Mouse (Mus musculus): Measurements from ENCODE around the gene Ufsp1. TPM values are rescaled to one million over a fixed set of nuclear protein-coding genes. Genes with fewer than 3 reads are reported as not detected.

Gene Ufsp1
- polyA plus RNA-seq, 1 experiment, result 9.0 TPM

DNA sequence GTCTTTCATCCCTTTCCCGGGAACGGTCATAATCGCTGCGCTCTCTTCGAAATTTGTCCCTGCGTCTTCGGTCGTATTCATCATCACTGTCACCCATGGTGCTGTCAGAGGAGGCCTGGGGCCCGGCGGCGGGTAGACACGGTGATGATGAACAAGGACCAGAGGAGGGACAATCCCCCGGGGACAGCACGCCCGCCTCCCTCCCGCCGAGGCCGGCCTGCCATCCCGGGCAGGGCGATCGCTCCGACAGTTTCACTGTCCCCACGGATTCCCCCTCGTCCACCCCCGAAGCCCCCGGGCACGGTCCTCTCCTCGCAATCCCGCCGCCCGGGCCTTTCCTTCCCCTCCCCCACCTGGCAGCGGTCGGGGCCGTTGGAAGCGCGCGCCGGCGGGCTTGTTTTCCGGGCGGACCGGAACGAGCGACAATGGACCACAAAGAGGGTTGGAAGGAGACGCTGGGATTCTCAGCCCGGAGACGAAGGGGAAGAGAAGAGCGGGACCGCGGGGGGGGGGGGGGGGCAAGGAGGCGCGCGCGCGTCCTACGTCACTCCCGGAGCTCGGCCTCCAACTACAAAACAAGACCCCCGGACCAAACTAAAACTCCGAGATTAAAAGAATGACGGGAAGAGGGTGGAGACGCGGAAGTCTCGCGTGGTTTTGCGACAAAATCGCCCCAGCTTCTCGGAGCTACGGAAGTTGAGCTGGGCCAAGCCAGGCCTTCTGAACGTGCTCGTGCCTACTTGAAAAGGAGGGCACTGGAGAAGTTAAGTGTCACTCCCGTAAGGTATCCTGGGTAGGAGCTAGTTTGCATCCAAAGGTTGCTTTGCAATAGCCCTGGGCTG is 12.9 kb downstream of the Ufsp1 start, which contains the start of gene Srrt:
Gene Srrt (minus strand): TSS at position 604 of the 842 bp plus-strand sequence.
- peak within 1 kb of the TSS; percentile 94 for H3K4me2 ChIP-seq (ENCODE audit: low read depth)
- H3ac ChIP-seq (ENCODE audit: control insufficient read depth, insufficient read length), result peak within 1 kb of the TSS; percentile 50
- peaks cover 20% of the 10 kb centered on the region for H3K36me3 ChIP-seq (ENCODE audit: control insufficient read depth, insufficient read depth)
- peaks cover 62% of the 10 kb centered on the region for H3K79me2 ChIP-seq (ENCODE audit: control insufficient read depth, insufficient read depth)
- TF ChIP-seq USF1 (IDR thresholded peaks at IDR 0.05; ENCODE audit: low read depth) (no peak), POLR2A (IDR thresholded peaks at IDR 0.05; ENCODE audit: insufficient read length, low read depth) (peak; percentile 63), POLR2AphosphoS2 (IDR thresholded peaks at IDR 0.05; ENCODE audit: insufficient read length, low read depth) (peak; percentile 77)
- H3K27me3 ChIP-seq (ENCODE audit: control insufficient read depth, insufficient read depth, insufficient read length), result no peaks in the 10 kb centered on the region
- H3K4me3 ChIP-seq, result peak within 1 kb of the TSS; percentile 78

DNA sequence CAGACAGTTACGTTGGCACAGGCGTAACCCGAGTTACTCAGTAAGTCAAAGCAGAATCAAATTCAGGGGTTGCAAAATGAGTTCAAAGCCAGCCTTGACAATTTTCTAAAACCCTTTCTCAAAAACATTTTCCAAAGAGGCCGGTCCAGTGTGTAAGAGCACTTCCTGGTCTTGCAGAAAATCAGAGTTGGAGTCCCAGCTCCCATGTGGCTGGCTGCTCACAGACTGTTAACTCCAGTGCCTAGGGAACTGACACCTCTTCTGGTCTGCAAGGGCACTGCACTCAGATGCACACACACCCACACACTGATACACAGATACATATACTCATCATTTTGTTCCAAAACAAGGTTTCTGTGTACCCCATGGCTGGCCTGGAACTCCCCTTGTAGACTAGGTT is 13.9 kb downstream of the Ufsp1 start:
- Histone ChIP-seq H3K4me2 (ENCODE audit: low read depth) (peak overlapping the region; percentile 94), H3ac (ENCODE audit: control insufficient read depth, insufficient read length) (no peak overlapping the region), H3K27me3 (ENCODE audit: control insufficient read depth, insufficient read depth, insufficient read length) (no peaks in the 10 kb centered on the region), H3K4me3 (peak overlapping the region; percentile 78), H3K36me3 (ENCODE audit: control insufficient read depth, insufficient read depth) (peaks cover 11% of the 10 kb centered on the region), H3K79me2 (ENCODE audit: control insufficient read depth, insufficient read depth) (peaks cover 62% of the 10 kb centered on the region)
- TF ChIP-seq SRF (IDR thresholded peaks at IDR 0.05; ENCODE audit: control insufficient read depth, insufficient read length, low read depth) (no peak), POLR2AphosphoS2 (IDR thresholded peaks at IDR 0.05; ENCODE audit: insufficient read length, low read depth) (peak; percentile 35)

DNA sequence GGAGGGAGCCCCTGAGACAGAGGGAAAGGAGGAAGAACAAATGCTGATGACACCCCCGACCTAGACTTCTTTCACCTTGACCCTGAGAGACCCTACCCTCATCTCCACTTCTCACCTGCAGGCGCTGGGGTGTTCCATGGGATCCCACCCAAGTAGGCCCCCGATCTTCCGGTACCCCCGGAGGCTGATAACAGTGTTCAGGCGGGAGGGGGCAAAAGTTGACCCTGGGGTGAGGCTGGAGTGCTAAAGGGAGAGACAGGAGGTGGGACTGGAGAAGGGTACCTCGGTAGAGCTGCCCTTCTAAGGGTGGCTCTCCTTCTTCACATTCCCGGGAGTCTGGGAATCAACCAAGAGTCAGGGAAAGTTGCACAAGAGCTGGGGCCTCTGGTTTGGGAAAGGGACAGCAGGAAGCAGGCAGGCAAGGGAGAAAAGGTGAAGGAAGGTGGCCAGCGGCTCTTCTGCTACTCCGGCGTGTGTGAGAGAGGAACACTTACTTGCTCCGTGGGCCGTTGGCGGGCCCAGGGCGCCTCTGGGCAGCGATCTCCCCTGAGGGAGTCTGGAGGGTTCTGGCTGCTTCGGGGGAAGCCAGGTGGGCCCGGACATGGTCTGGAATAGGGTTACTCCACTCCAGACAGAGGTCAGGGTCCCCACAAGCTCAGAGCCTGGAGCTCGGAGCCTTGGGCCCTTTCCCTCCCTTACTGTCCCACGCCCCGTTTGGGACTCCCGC is 19.2 kb downstream of the Ufsp1 start:
- peaks cover 11% of the 10 kb centered on the region for H3K36me3 ChIP-seq (ENCODE audit: control insufficient read depth, insufficient read depth)

DNA sequence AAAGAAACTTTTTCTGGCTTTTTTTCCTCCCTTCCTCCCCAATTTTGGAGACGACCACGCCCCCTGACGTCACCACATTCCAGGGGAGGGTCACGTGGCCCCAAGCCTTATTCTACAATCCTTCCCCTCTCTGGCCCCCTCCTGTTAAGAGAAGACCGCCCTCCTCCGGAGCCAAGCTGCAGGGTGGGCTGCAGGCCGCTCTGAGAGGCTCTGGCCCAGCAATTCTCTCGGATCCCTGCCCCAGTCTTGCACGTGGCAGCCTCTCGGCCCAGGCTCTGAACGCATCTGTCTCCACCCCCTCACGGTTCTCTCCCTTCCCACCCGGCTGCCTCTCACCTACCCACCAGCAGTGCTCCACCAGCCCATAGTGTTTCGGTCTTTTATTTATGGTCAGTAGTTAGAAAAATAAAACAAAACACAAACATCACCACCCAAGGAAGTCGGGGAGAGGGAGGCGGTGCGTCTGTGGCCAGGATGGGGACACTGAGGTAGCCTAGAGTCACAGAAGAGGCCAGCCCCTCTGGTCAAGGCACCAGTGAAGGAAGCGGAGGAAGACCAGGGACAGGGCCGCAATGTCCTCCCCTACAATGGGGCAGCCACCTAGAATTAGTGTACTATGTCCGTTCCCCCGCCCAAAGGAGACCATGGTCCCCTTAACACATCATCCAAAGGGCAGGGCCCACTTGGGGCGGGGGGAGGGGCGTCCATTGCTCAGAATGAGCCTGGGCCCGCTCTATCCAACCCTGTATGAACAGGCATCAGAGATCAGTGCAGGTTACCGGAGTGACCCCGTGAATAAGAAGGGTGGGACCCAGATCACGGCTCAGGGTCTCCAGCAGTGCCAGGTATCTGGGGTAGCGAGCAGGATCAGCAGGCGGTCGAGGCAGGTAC is 20.0 kb downstream of the Ufsp1 start, which contains the start of gene Trip6:
Gene Trip6 (minus strand): TSS at position 212 of the 891 bp plus-strand sequence.
- peak within 1 kb of the TSS; percentile 91 for H3K4me2 ChIP-seq (ENCODE audit: low read depth)
- TF ChIP-seq USF1 (IDR thresholded peaks at IDR 0.05; ENCODE audit: low read depth) (peak; percentile 99), MYOG (IDR thresholded peaks at IDR 0.05; ENCODE audit: control insufficient read depth in 1 of 3, insufficient read depth in 1 of 3, insufficient read length in 2 of 3, low read depth in 2 of 3) (no peak), POLR2A (IDR thresholded peaks at IDR 0.05; ENCODE audit: insufficient read length, low read depth) (peak; percentile 52), POLR2AphosphoS2 (IDR thresholded peaks at IDR 0.05; ENCODE audit: insufficient read length, low read depth) (peak; percentile 82), REST (IDR thresholded peaks at IDR 0.05; ENCODE audit: insufficient read depth, insufficient read length) (no peak), TCF12 (IDR thresholded peaks at IDR 0.05; ENCODE audit: insufficient read depth, poor library complexity, severe bottlenecking) (no peak), E2F4 (IDR thresholded peaks at IDR 0.05; ENCODE audit: insufficient read depth) (no peak)
- peak within 1 kb of the TSS; percentile 32 for H3ac ChIP-seq (ENCODE audit: control insufficient read depth, insufficient read length)
- H3K4me3 ChIP-seq, result peak within 1 kb of the TSS; percentile 76
- H3K36me3 ChIP-seq (ENCODE audit: control insufficient read depth, insufficient read depth), result peaks cover 3% of the 10 kb centered on the region
- H3K27me3 ChIP-seq (ENCODE audit: control insufficient read depth, insufficient read depth, insufficient read length), result no peaks in the 10 kb centered on the region
- peaks cover 20% of the 10 kb centered on the region for H3K79me2 ChIP-seq (ENCODE audit: control insufficient read depth, insufficient read depth)

More for the DNA sequence above, 19.2 kb downstream of the Ufsp1 start:
- peak overlapping the region; percentile 76 for H3K4me3 ChIP-seq
- H3K27me3 ChIP-seq (ENCODE audit: control insufficient read depth, insufficient read depth, insufficient read length), result no peaks in the 10 kb centered on the region
- H3K4me2 ChIP-seq (ENCODE audit: low read depth), result peak overlapping the region; percentile 91
- H3K79me2 ChIP-seq (ENCODE audit: control insufficient read depth, insufficient read depth), result peaks cover 20% of the 10 kb centered on the region
- H3ac ChIP-seq (ENCODE audit: control insufficient read depth, insufficient read length), result peak overlapping the region; percentile 32
- TF ChIP-seq CEBPB (IDR thresholded peaks at IDR 0.05; ENCODE audit: insufficient read depth, poor library complexity, severe bottlenecking), result peak; percentile 40; the same call in 1 of the 2 replicates
- no peak for TF ChIP-seq POLR2AphosphoS2 (IDR thresholded peaks at IDR 0.05; ENCODE audit: insufficient read length, low read depth)
- TF ChIP-seq USF1 (IDR thresholded peaks at IDR 0.05; ENCODE audit: low read depth), result no peak

DNA sequence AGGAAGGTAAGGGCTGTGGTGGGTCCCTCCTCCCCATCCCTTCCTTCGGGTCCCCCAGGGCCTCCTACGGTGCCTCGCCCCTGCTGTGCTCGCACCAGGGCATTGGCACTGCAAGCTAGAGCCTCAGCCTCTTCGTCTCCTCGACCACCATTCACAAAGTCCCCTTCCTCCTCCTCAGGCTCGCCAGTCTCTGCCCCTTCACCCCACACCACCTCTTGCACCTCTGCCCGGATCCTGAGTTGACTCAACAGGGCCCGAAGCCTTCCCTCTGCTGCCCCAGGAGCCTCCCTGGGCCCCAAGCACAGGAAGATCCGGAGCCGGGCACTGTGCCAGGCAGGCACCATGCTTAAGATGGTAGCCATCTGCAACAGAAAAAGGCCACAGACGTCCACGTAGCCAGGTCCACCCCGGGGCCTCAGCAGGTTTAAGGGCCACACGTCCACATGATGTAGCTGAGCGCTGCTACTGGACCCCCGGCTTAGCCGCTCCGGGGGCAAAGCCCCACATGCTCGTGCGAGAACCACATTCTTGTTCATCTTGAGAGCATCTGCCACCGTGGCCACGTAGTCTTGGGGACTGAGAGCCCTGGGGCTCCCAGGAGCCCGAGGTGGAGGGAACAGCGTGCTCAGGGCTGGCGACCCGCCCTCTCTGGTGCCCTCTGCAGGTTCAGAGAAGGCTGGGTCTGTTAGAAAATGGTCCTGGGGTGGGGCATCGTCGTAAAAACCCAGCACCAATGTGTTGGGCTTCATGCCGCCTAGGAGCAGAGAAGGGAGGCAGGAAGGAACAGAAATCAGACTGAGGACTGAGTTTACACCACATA is 20.9 kb downstream of the Ufsp1 start:
- no peak for TF ChIP-seq POLR2A (IDR thresholded peaks at IDR 0.05; ENCODE audit: insufficient read length, low read depth)
- no peak for TF ChIP-seq MYOD1 (IDR thresholded peaks at IDR 0.05; ENCODE audit: control insufficient read depth in 1 of 3, insufficient read length in 2 of 3, low read depth in 2 of 3)
- TF ChIP-seq TCF12 (IDR thresholded peaks at IDR 0.05; ENCODE audit: insufficient read depth, poor library complexity, severe bottlenecking), result no peak
- TF ChIP-seq TCF3 (IDR thresholded peaks at IDR 0.05; ENCODE audit: insufficient read length, low read depth), result no peak
- no peak for TF ChIP-seq REST (IDR thresholded peaks at IDR 0.05; ENCODE audit: insufficient read depth, insufficient read length)
- no peak for TF ChIP-seq SRF (IDR thresholded peaks at IDR 0.05; ENCODE audit: control insufficient read depth, insufficient read length, low read depth)
- TF ChIP-seq E2F4 (IDR thresholded peaks at IDR 0.05; ENCODE audit: insufficient read depth), result no peak
- no peak for TF ChIP-seq MYOG (IDR thresholded peaks at IDR 0.05; ENCODE audit: control insufficient read depth in 1 of 3, insufficient read depth in 1 of 3, insufficient read length in 2 of 3, low read depth in 2 of 3)
- no peak for TF ChIP-seq CEBPB (IDR thresholded peaks at IDR 0.05; ENCODE audit: insufficient read depth, poor library complexity, severe bottlenecking)
- TF ChIP-seq POLR2AphosphoS2 (IDR thresholded peaks at IDR 0.05; ENCODE audit: insufficient read length, low read depth), result no peak
- no peak for TF ChIP-seq MAX (IDR thresholded peaks at IDR 0.05; ENCODE audit: low read depth)
- TF ChIP-seq USF1 (IDR thresholded peaks at IDR 0.05; ENCODE audit: low read depth), result no peak
- Histone ChIP-seq H3ac (ENCODE audit: control insufficient read depth, insufficient read length) (no peak overlapping the region), H3K36me3 (ENCODE audit: control insufficient read depth, insufficient read depth) (no peaks in the 10 kb centered on the region), H3K4me3 (no peak overlapping the region), H3K79me2 (ENCODE audit: control insufficient read depth, insufficient read depth) (peaks cover 20% of the 10 kb centered on the region), H3K27me3 (ENCODE audit: control insufficient read depth, insufficient read depth, insufficient read length) (no peaks in the 10 kb centered on the region), H3K4me2 (ENCODE audit: low read depth) (no peak overlapping the region)
